Mouse (Mus musculus) layer of hippocampus, adult 9-10 months (tissue): ENCODE measurements at regions not wholly inside any gene's neighbourhood (a gene's known extent, or its start where the extent isn't known, plus 50 kb on each side); places are given as distances from the start of the nearest gene placed in this dataset.

Experiments
- DNase-seq: peaks from one replicate; pipeline ENCODE4 v3.0.0; 2022; ENCODE audit warnings: low spot score

DNA sequence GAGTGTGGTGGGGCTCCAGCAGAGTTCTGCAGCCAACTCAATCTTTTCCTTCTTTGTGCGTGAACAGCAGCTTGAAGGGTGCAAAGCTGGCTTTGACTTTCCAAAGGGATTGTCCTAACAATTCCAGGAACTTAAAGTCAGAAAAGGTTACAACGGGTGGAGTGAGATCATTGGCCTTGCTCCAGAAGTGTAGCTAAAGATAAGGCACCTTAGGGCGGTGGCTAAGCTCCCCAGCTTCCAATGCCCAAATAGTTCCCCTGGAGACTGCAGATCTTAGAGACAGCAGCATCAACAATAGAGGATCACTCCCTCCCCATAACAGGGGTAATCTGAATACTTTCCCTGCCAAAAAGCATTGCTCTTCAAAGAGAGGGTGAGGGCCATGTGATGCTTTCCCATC is 62.3 kb upstream of the Cd93 start:
- DNase-seq: no peak

DNA sequence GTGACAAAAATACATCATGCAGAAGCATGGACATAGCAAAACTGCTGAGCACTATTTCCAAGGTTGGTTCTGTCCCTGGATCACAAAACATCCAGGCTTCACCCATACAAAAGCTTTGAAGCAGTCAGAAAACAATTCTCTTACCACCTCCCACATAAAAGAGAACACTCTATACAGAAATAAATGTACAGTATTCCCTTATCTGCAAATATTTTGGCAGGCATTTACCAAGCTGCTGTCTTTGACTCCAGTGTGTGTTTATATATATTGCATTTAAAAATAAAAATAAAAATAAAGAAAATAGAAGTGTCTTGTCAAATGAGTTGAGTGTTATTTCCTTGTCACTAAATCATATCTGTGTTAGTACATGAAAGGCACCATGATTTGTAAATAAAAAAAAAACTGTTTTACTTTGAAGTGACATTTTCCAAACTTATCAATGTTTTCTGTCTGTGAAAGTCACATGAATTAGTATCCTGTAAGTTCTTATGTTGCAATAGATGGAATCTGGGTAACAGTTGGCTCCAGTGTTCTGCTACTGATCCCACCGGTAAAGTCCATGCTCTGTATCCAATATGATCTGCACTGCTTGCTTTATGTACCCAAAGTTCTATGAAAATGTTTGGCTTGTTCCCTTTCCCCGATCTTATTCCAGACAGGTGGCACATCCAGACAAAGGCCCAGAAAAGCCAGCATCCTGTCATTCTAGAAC is 59.9 kb upstream of the Cd93 start:
- no peak for DNase-seq

DNA sequence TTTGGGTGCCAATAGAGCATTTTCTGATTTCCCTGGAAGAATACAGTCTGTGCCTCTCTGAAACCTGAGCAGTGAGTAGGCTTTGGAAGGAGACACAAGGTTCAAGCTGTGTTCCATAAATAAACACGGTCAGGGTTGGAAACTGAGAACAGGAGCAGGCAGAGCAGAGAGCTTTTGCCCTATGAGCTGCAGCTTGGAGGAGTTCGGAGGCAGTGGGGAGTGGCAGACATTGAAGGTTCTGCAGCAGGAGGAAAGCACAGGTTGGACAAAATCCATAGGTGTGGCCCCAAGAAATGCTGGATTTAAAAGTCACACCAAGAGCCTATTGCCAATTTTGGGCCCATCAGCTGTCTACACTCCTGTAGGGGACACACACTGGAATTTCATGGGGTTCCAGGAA is 59.0 kb upstream of the Cd93 start:
- DNase-seq: no peak

DNA sequence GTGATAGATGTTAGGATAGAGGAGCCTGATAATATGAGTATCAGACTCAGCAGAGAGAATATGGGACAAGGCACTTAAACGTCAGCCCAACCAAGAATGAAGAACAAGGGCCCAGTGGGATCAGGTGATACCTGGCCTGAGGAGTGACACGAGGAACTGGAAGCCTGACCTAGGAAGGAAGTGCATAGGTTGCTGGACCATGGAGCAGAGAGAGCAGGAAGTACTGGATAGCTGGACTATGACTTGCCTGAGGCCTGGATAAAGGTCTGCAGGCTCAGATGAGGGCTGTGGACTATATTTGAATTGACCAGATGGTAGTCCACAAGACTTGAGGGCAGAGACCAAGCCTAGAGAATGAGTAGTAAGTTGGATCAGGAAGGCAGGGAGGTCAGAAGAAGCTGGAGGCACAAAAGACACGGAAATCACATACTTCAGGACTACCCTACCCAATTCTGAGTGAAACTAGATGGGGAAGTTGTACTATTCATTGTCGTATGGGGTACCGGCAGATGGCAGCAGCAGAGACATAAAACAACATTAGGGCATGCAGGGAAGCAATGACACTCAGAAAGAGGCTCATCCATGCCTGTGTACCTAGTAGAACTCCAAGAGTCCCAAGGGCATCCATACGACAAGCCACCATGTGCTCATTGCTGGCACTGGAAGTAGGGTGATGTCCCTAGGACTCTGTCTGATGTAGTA is 57.0 kb upstream of the Cd93 start:
- no peak for DNase-seq

DNA sequence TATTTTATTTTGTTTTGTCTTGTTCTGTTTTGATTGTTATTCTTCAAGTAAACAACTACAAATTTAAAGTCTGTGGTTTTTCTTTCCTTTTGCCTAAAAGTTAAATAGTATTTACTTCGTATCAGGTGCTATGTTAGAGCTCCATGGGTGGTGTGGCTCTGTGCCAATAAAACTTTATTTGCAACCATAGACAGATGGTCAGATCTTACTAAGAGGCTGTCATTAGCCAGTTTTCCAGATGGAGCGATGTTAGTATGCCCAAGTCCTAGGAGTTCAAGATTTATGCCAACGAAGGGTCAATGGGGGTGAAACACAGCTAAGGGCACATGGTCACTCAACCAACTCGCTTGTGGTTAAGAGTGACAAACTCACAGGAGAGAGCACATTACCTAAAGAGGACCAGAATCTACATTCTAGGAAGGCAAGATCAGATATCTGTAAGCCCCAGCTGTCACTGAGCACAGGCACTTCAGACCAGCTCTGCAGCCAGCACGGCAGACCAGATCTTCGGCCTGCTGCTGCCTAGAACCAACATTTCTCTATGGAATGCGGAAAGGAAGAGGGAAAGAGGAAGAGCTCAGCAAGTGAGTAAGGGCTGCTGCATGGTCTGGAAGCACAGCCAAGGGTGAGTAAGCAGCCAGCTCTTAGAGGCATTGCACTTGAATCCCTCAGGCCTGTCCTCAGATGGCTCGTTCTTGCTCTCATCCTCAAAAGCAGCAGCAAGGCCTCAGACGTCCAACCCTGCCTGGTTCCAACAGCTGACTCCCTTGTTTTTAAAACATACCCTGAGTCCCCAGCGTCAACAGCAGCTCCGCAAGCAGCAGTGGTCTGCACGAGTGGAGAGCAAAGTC is 54.3 kb upstream of the Cd93 start:
- DNase-seq: no peak

DNA sequence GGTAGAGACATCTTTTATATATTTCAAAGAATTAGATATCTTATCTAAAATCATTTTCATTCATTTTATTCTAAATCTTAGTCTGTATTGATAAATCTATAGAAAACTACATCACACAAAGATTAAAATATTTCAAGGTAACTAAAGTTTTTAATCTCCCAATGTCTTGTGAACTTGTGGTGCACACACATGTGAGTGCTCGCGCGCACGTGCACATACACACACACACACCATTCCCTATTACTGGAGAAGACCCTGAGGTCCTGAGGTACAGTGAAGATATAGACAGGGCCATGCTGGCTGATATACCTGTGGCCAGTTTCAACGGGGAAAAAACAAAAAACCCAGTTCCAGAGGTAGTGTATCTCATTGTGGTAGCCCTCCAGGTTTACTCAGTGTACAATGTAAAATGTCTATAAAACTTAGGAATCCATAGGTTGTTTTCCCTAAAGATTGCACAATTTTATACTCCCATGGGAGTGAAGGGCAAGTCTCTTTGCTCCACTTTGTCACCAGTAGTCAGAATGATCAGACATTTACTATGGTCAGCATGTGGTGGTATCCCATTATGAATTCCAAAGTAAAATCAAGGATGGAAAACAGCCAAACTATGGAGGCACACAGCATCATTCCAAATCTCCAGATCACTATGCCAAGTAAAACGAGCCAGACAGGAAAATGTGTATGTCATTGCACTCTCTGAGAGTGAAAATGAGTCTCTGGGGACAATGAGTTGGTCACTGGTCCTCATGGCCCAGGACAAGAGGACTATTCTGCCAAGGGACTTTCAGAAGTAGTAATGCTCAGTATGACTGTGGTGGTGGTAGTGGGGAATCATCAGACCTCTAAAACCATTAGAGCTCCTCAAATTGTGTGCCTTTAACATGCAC is 53.0 kb upstream of the Cd93 start:
- DNase-seq: no peak

DNA sequence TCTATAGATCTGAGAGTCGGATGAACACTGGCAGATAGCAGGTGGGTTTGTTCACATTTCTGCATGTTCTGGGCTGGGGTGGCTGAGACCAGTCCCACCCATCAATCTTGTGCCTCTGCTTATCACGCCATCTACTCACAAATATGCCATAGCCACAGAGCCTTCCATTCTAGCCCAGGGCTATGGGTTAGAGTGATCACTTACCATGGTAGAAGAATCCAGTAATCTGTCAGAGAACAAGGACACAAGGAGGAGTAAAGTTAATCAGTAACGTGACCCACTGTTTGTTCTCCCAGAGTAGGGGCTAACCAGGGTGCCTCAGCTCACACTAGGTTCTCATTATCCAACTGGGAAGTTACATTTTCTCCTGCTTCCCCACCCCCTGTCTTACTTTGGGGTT is 52.1 kb upstream of the Cd93 start:
- DNase-seq: no peak

DNA sequence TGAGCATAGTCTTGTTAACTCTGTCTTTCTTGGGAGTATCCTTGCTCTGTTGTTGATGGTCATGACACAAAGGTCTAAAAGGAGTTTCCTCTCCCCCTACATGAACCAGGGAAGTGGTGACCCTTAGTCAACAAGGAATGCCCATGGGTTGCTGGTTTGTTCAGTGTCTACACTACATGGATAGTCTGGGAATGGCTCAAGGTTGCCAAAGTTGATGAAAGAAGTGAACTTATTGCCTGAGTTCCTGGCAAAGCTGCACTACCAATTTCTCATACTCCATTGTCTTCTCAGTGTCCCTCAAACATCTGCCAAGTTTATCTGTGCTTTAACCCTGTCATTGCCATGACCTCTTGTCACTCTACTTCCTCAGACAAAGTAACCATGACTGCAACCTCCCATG is 49.9 kb upstream of the Cd93 start:
- no peak for DNase-seq
